Mouse (Mus musculus) liver, embryonic 15.5 days (tissue): ENCODE measurements at regions not wholly inside any gene's neighbourhood (a gene's known extent, or its start where the extent isn't known, plus 50 kb on each side); places are given as distances from the start of the nearest gene placed in this dataset.
A peak's percentile ranks its signal among the peaks of the same experiment; 100 is the strongest.

Experiments
- ATAC-seq: fragments of 200-750 bp; cut with Nextera tagmentation; 2 replicates; pipeline ENCODE4 v1.8.0; 2017; ENCODE audit warnings: moderate number of reproducible peaks, mild to moderate bottlenecking, moderate library complexity; ENCODE audit not compliant: insufficient read depth
- H3K27ac ChIP-seq: fragments of 300-500 bp; sonication (generic); replicated peaks from 2 replicates; pipeline ENCODE4 v1.5.1; 2015; ENCODE audit warnings: mild to moderate bottlenecking, inconsistent platforms
- H3K27me3 ChIP-seq: fragments of 300-500 bp; sonication (generic); 2 replicates; pipeline ENCODE4 v1.6.1; 2015; ENCODE audit warnings: mild to moderate bottlenecking, inconsistent platforms
- H3K36me3 ChIP-seq: fragments of 300-500 bp; sonication (generic); replicated peaks from 2 replicates; pipeline ENCODE4 v1.6.1; 2015; ENCODE audit warnings: moderate library complexity, mild to moderate bottlenecking, inconsistent platforms
- H3K4me1 ChIP-seq: fragments of 300-500 bp; sonication (generic); replicated peaks from 2 replicates; pipeline ENCODE4 v1.6.1; 2015; ENCODE audit warnings: inconsistent platforms
- H3K4me2 ChIP-seq: fragments of 300-500 bp; sonication (generic); 2 replicates; pipeline ENCODE4 v1.6.1; 2015; ENCODE audit warnings: moderate library complexity, mild to moderate bottlenecking, inconsistent platforms
- H3K4me3 ChIP-seq: fragments of 300-500 bp; sonication (generic); replicated peaks from 2 replicates; pipeline ENCODE4 v1.5.1; 2015; ENCODE audit warnings: mild to moderate bottlenecking, inconsistent platforms
- H3K9ac ChIP-seq: fragments of 300-500 bp; sonication (generic); 2 replicates; pipeline ENCODE4 v1.6.1; 2015; ENCODE audit warnings: moderate library complexity, mild to moderate bottlenecking, inconsistent platforms
- H3K9me3 ChIP-seq: fragments of 300-500 bp; sonication (generic); replicated peaks from 2 replicates; pipeline ENCODE4 v1.6.1; 2016; ENCODE audit warnings: inconsistent platforms
- WGBS: fragments of 180-500 bp; shearing (Covaris S2); methylation state at CpG from one replicate; pipeline ENCODE4 v1.1.7; 2015; ENCODE audit warnings: mixed read lengths; ENCODE audit not compliant: insufficient replicate concordance; 5-methylcytosine and 5-hydroxymethylcytosine counted together

DNA sequence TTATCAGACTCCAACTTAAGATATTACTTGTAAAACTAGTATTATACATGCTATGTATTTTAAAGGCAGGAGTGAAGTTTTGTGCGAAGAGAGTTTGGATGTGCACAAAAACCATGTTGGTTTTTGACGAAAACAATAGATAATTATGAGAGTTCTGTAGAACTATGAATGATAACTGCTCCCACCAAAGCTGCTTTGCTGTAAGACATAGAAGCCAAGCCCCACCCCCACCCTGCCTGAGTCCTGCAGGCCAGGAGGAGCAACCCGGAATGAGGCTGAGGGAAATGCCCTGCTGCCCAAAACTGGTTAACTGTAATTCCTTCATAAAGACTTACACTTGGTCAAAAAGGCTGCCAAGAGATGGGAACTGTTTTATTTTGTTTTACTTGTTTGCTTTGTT is 175.8 kb downstream of the Efnb2 start:
- peaks cover 13% of the 10 kb centered on the region; the same call in 1 of the 2 replicates for H3K4me1 ChIP-seq
- ATAC-seq = no peak
- H3K27me3 ChIP-seq = peaks cover 15% of the 10 kb centered on the region
- no peak overlapping the region for H3K9ac ChIP-seq
- no peak overlapping the region for H3K27ac ChIP-seq
- no peak overlapping the region for H3K4me2 ChIP-seq
- H3K9me3 ChIP-seq = no peaks in the 10 kb centered on the region
- 48% methylated on average over 3 of the region's 3 CpGs for WGBS
- no peak overlapping the region for H3K4me3 ChIP-seq
- no peaks in the 10 kb centered on the region for H3K36me3 ChIP-seq

DNA sequence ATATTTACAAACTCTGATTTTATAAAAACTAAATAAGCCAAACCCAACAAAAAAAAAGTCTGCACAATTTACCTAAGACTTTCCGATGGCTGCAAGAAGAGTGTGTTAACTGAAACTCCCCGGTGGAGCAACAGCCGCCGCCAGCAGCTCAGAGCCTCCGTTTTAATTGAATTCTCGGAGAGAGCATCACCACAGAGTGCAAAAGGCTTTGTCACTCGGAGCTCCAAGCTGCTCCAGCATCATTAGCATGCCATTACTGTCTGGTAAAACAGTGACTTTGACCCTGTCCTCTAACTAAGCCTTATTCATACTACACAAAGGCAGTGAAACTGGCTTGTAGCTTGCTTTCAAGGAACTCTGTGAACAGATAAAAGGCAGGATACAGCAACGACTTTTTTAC is 176.5 kb downstream of the Efnb2 start:
- Histone ChIP-seq H3K9me3 (no peaks in the 10 kb centered on the region), H3K4me2 (no peak overlapping the region)
- WGBS = 58% methylated on average over 8 of the region's 8 CpGs

GRCm38 (mm10) chr8:8482707-8483480 is 178.1 kb downstream of the Efnb2 start:
- no peaks in the 10 kb centered on the region; the same call in 1 of the 2 replicates for H3K27me3 ChIP-seq
- no peak for ATAC-seq
- no peak overlapping the region for H3K9ac ChIP-seq
- no peaks in the 10 kb centered on the region for H3K36me3 ChIP-seq
- H3K4me2 ChIP-seq = no peak overlapping the region
- H3K9me3 ChIP-seq = no peaks in the 10 kb centered on the region
- H3K4me3 ChIP-seq = no peak overlapping the region
- H3K27ac ChIP-seq = no peak overlapping the region
- 63% methylated on average over 10 of the region's 10 CpGs for WGBS
- H3K4me1 ChIP-seq = no peaks in the 10 kb centered on the region

More for the DNA sequence above, 176.5 kb downstream of the Efnb2 start:
- no peak overlapping the region for H3K9ac ChIP-seq
- no peaks in the 10 kb centered on the region for H3K36me3 ChIP-seq
- peaks cover 9% of the 10 kb centered on the region; the same call in 1 of the 2 replicates for H3K4me1 ChIP-seq
- ATAC-seq = no peak
- peaks cover 10% of the 10 kb centered on the region for H3K27me3 ChIP-seq
- no peak overlapping the region for H3K27ac ChIP-seq
- H3K4me3 ChIP-seq = no peak overlapping the region

DNA sequence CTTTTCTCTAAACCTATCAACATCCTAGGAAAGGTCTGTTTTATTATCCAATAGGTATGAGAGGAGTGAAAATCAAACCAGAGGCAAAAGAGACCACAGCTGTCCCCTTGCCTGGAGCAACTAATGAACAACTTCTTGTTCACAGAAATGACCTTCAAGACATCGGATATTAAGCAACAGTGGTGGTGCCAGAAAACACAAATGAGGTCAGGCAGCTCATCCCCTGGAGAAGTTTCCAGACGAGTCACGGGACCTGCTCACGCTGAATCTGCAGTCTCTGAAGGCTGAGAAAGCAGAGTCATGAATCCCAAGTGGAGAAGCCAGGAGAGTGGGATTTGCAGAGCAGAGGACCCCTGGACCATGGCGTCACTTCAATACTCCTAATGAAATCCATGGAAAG is 183.6 kb downstream of the Efnb2 start:
- H3K4me1 ChIP-seq = no peaks in the 10 kb centered on the region
- no peak overlapping the region for H3K4me3 ChIP-seq
- no peaks in the 10 kb centered on the region for H3K9me3 ChIP-seq
- no peak overlapping the region for H3K27ac ChIP-seq
- no peak for ATAC-seq
- WGBS = 67% methylated on average over 5 of the region's 5 CpGs
- H3K36me3 ChIP-seq = no peaks in the 10 kb centered on the region
- H3K4me2 ChIP-seq = no peak overlapping the region
- no peak overlapping the region for H3K9ac ChIP-seq
- no peaks in the 10 kb centered on the region for H3K27me3 ChIP-seq

DNA sequence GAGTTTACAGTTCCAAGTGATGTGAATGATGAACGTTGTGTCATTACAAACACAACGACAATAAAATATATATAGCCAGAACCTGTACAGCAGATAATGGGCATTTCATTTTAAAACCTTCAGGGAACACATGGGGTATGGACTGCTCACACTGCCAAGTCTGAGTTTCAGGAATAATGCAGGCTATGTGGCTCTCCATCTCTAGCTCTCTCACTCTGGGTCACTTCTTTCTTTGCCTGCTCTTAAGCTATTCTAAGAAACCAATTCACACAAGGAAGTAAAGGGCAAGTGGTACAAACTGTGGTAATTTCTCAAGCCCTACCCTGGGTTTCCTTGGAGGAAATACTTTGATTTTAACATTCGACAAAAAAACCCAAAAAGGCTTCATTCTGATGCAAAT is 192.5 kb downstream of the Efnb2 start:
- H3K27ac ChIP-seq = no peak overlapping the region
- no peaks in the 10 kb centered on the region for H3K36me3 ChIP-seq
- H3K27me3 ChIP-seq = no peaks in the 10 kb centered on the region
- H3K4me3 ChIP-seq = no peak overlapping the region
- no peaks in the 10 kb centered on the region for H3K9me3 ChIP-seq
- no peak for ATAC-seq
- 49% methylated on average over 3 of the region's 3 CpGs for WGBS
- H3K4me2 ChIP-seq = no peak overlapping the region
- H3K4me1 ChIP-seq = no peaks in the 10 kb centered on the region
- H3K9ac ChIP-seq = no peak overlapping the region

GRCm38 (mm10) chr8:8466526-8467244 is 194.4 kb downstream of the Efnb2 start:
- H3K4me1 ChIP-seq = no peaks in the 10 kb centered on the region
- no peak overlapping the region for H3K4me2 ChIP-seq
- 24% methylated on average over 6 of the region's 6 CpGs for WGBS
- no peak overlapping the region for H3K27ac ChIP-seq
- H3K9ac ChIP-seq = no peak overlapping the region
- H3K27me3 ChIP-seq = no peaks in the 10 kb centered on the region
- no peaks in the 10 kb centered on the region for H3K9me3 ChIP-seq
- no peak overlapping the region for H3K4me3 ChIP-seq
- ATAC-seq = no peak
- H3K36me3 ChIP-seq = no peaks in the 10 kb centered on the region

DNA sequence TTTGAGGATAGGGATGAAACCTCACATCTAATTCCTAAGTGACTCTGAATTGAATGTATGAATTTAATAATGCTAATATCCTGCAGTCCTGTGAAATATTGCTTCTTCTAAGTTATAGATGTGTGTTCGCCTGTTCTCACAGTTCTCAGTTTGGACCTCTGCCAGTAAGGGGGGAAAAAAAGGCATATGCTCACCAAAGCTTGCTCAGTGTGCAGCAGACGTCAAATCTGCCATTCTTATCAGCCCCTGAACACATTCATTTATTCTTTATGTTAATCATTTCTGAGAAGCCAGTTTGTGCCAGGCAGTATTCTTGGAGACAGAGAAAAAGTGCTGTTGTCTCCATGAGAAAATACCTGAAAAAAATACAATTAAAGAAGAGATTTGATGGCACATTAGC is 198.6 kb downstream of the Efnb2 start:
- no peaks in the 10 kb centered on the region for H3K36me3 ChIP-seq
- no peaks in the 10 kb centered on the region for H3K4me1 ChIP-seq
- H3K27me3 ChIP-seq = no peaks in the 10 kb centered on the region
- H3K27ac ChIP-seq = no peak overlapping the region
- H3K9me3 ChIP-seq = no peaks in the 10 kb centered on the region
- H3K4me3 ChIP-seq = no peak overlapping the region
- no peak overlapping the region for H3K9ac ChIP-seq
- no peak for ATAC-seq
- H3K4me2 ChIP-seq = no peak overlapping the region
- 30% methylated on average over 2 of the region's 2 CpGs for WGBS

- ATAC-seq = no peak
- Histone ChIP-seq H3K36me3 (no peaks in the 10 kb centered on the region), H3K4me2 (no peak overlapping the region), H3K9ac (no peak overlapping the region), H3K27ac (no peak overlapping the region), H3K4me1 (no peaks in the 10 kb centered on the region), H3K27me3 (no peaks in the 10 kb centered on the region), H3K9me3 (no peaks in the 10 kb centered on the region), H3K4me3 (no peak overlapping the region)
- WGBS = 65% methylated on average over 5 of the region's 5 CpGs
These were observed 203.5 kb downstream of the Efnb2 start for GRCm38 (mm10) chr8:8457536-8457935.

- H3K4me1 ChIP-seq = no peaks in the 10 kb centered on the region
- 61% methylated on average over 6 of the region's 6 CpGs for WGBS
- H3K9me3 ChIP-seq = no peaks in the 10 kb centered on the region
- no peaks in the 10 kb centered on the region for H3K27me3 ChIP-seq
- no peak overlapping the region for H3K9ac ChIP-seq
- H3K27ac ChIP-seq = no peak overlapping the region
- ATAC-seq = no peak
- no peak overlapping the region for H3K4me2 ChIP-seq
- H3K36me3 ChIP-seq = no peaks in the 10 kb centered on the region
- no peak overlapping the region for H3K4me3 ChIP-seq
These were observed 207.1 kb downstream of the Efnb2 start for GRCm38 (mm10) chr8:8453944-8454343.

GRCm38 (mm10) chr8:8452226-8452625 is 208.8 kb downstream of the Efnb2 start:
- H3K9ac ChIP-seq = no peak overlapping the region
- no peaks in the 10 kb centered on the region for H3K27me3 ChIP-seq
- H3K4me3 ChIP-seq = no peak overlapping the region
- 45% methylated on average over 9 of the region's 9 CpGs for WGBS
- no peak overlapping the region for H3K4me2 ChIP-seq
- no peaks in the 10 kb centered on the region for H3K4me1 ChIP-seq
- H3K36me3 ChIP-seq = no peaks in the 10 kb centered on the region
- 0 out of 2 replicates have a peak, but pooled peaks have one; percentile 25 for ATAC-seq
- H3K27ac ChIP-seq = no peak overlapping the region
- H3K9me3 ChIP-seq = no peaks in the 10 kb centered on the region

GRCm38 (mm10) chr8:8448911-8449310 is 212.1 kb downstream of the Efnb2 start:
- 79% methylated on average over 4 of the region's 4 CpGs for WGBS
- no peaks in the 10 kb centered on the region for H3K36me3 ChIP-seq
- ATAC-seq = no peak
- no peak overlapping the region for H3K27ac ChIP-seq
- no peak overlapping the region for H3K4me2 ChIP-seq
- no peak overlapping the region for H3K9ac ChIP-seq
- no peak overlapping the region for H3K4me3 ChIP-seq
- H3K27me3 ChIP-seq = no peaks in the 10 kb centered on the region
- no peaks in the 10 kb centered on the region for H3K9me3 ChIP-seq
- H3K4me1 ChIP-seq = no peaks in the 10 kb centered on the region
